7 mouse cellular contexts compared by ENCODE assay signal in genomic region chr6:47813257-47813878, GRCm38 (mm10). TPM values are rescaled to one million over a fixed set of nuclear protein-coding genes. Genes with fewer than 3 reads are reported as not detected.
DNase-seq lines count a peak whose midpoint lies in the region; ATAC-seq lines count a peak whose summit lies in the region.

Gene Pdia4, minus strand, starts transcription at chr6:47813430.

- H3K27me3 ChIP-seq in embryonic facial prominence, embryonic 12.5 days = no peaks in the 10 kb centered on the region
- H3K27me3 ChIP-seq in limb, embryonic 11.5 days (ENCODE audit: control insufficient read depth, insufficient read depth, low read length) = no peaks in the 10 kb centered on the region
- no peaks in the 10 kb centered on the region for H3K27me3 ChIP-seq in midbrain, embryonic 14.5 days (ENCODE audit: control insufficient read depth, insufficient read depth, low read length)

- no peaks in the 10 kb centered on the region for H3K9me3 ChIP-seq in embryonic facial prominence, embryonic 12.5 days
- H3K9me3 ChIP-seq in limb, embryonic 11.5 days (ENCODE audit: control insufficient read depth, low read length) = no peaks in the 10 kb centered on the region
- no peaks in the 10 kb centered on the region for H3K9me3 ChIP-seq in midbrain, embryonic 14.5 days (ENCODE audit: control insufficient read depth, low read length)

- H3K36me3 ChIP-seq in embryonic facial prominence, embryonic 12.5 days = 0 out of 2 replicates have a peak, but pooled peaks cover 4% of the 10 kb centered on the region
- H3K36me3 ChIP-seq in limb, embryonic 11.5 days (ENCODE audit: control insufficient read depth, insufficient read depth, low read length) = no peaks in the 10 kb centered on the region
- H3K36me3 ChIP-seq in midbrain, embryonic 14.5 days (ENCODE audit: control insufficient read depth, insufficient read depth, low read length) = peaks cover 11% of the 10 kb centered on the region

- H3K9ac ChIP-seq in embryonic facial prominence, embryonic 12.5 days = peak within 1 kb of the TSS; percentile 89
- H3K9ac ChIP-seq in limb, embryonic 11.5 days (ENCODE audit: low read length) = peak within 1 kb of the TSS; percentile 94
- H3K9ac ChIP-seq in midbrain, embryonic 14.5 days (replicated peaks; ENCODE audit: low read length) = peak within 1 kb of the TSS; percentile 73

- peak within 1 kb of the TSS; percentile 97 for H3K27ac ChIP-seq in embryonic facial prominence, embryonic 12.5 days
- peak within 1 kb of the TSS; percentile 93 for H3K27ac ChIP-seq in limb, embryonic 11.5 days (replicated peaks; ENCODE audit: low read depth, low read length)
- peak within 1 kb of the TSS; percentile 89 for H3K27ac ChIP-seq in midbrain, embryonic 14.5 days (replicated peaks; ENCODE audit: low read depth, low read length)

- H3K4me1 ChIP-seq in embryonic facial prominence, embryonic 12.5 days = peaks cover 26% of the 10 kb centered on the region
- H3K4me1 ChIP-seq in limb, embryonic 11.5 days (ENCODE audit: control insufficient read depth, insufficient read depth, low read length) = peaks cover 7% of the 10 kb centered on the region; the same call in 1 of the 2 replicates
- peaks cover 22% of the 10 kb centered on the region for H3K4me1 ChIP-seq in midbrain, embryonic 14.5 days (ENCODE audit: control insufficient read depth, insufficient read depth, low read length)

- peak within 1 kb of the TSS; percentile 81 for H3K4me3 ChIP-seq in embryonic facial prominence, embryonic 12.5 days
- H3K4me3 ChIP-seq in limb, embryonic 11.5 days (ENCODE audit: low read depth, low read length) = peak within 1 kb of the TSS; percentile 77
- H3K4me3 ChIP-seq in midbrain, embryonic 14.5 days (replicated peaks; ENCODE audit: low read depth, low read length) = peak within 1 kb of the TSS; percentile 63

- under 1% methylated on average over 44 of the region's 44 CpGs for WGBS in embryonic facial prominence, embryonic 12.5 days
- under 1% methylated on average over 44 of the region's 44 CpGs for WGBS in limb, embryonic 11.5 days
- under 1% methylated on average over 44 of the region's 44 CpGs for WGBS in midbrain, embryonic 14.5 days

- ATAC-seq in embryonic facial prominence, embryonic 12.5 days (ENCODE audit: insufficient number of reproducible peaks, insufficient read depth, low FRiP score, low TSS enrichment) = peak; percentile 99
- ATAC-seq in limb, embryonic 11.5 days (ENCODE audit: insufficient number of reproducible peaks, low FRiP score, low TSS enrichment, low read depth) = peak; percentile 100
- ATAC-seq in midbrain, embryonic 14.5 days (ENCODE audit: low FRiP score, low TSS enrichment) = peak; percentile 100

- DNase-seq in adrenal gland, postnatal 25 days = peak; percentile 98
- DNase-seq in heart, adult 11 months = peak; percentile 100
- DNase-seq in kidney, adult 18-20 months = peak; percentile 98
- peak; percentile 99 for DNase-seq in limb, embryonic 11.5 days (ENCODE audit: low spot score)
- peak; percentile 99 for DNase-seq in midbrain, embryonic 14.5 days
- peak; percentile 95 to 98 for DNase-seq in spleen, adult 18-20 months

- H3K4me2 ChIP-seq in embryonic facial prominence, embryonic 12.5 days (replicated peaks) = peak within 1 kb of the TSS; percentile 66
- H3K4me2 ChIP-seq in limb, embryonic 11.5 days (ENCODE audit: low read depth, severe bottlenecking) = peak within 1 kb of the TSS; percentile 74
- peak within 1 kb of the TSS; percentile 83 for H3K4me2 ChIP-seq in midbrain, embryonic 14.5 days (ENCODE audit: low read length)

RNA-seq across cellular contexts. Expression of gene Pdia4, which starts in this region (rescaled TPM):
- total RNA-seq in adrenal gland, postnatal 25 days (2021) = 86.2 and 93.9 TPM in 2 replicates
- 298 and 300 TPM in 2 replicates for polyA plus RNA-seq in embryonic facial prominence, embryonic 12.5 days (2016; fragmentation: Nextera tagmentation; extraction: Ambion mirVana)
- polyA plus RNA-seq in limb, embryonic 11.5 days (2014; fragmentation: Nextera tagmentation; extraction: Ambion mirVana) = 322 and 336 TPM in 2 replicates
- 107 and 148 TPM in 2 replicates for polyA plus RNA-seq in midbrain, embryonic 14.5 days (2014; fragmentation: Nextera tagmentation; extraction: Ambion mirVana)

Comparison
In these comparisons a context has a peak if more than half of its experiments do, and no peak if none do; other contexts are left out.
1. Peak in every context shown above with its lines: DNase-seq, ATAC-seq, H3K4me3 ChIP-seq and H3K27ac ChIP-seq.